Mouse (Mus musculus) neutrophil, adult 65 days (primary cell): ENCODE results near the gene Ppox. TPM values are rescaled to one million over a fixed set of nuclear protein-coding genes. Genes with fewer than 3 reads are reported as not detected.

Experiments
- total RNA-seq: library from RNA; stranded (reverse); gene quantifications from 2 replicates; pipeline ENCODE4 v1.2.4, GENCODE M21; 2023

Ppox gene
- total RNA-seq = 64.8 and 86.5 TPM in 2 replicates

DNA sequence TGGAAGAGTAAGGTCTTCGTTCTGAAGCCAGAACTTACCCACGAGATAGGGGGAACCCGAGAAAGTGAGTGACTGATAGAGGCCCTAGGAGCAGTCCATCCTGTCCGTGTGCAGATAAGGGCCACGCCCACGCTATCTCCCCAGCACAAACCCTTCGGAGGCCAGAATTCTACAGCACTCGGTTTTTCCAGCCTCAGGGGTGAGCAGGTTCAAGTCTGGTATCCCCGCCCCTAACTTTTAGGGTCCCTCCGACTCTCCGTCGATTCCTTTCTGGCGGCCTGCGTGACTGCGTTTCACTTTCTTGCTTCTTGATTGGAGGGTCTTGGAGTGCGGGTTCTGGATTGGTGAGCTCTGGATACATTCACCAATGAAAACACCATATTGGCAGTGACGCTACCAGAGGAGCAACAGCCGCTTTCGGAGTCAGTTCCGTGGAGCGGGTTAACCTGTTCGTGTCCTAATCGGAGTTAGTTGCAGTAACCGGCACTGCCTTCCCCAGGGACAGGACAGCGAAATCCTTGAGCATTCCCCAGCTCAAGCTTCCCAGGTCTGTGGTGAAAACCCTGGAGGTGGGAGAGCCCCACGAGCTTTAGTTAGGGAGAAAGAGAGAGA is at the start of gene Ppox:
Gene Ppox, minus strand, starts transcription at position 271 of the 612 bp plus-strand sequence.

DNA sequence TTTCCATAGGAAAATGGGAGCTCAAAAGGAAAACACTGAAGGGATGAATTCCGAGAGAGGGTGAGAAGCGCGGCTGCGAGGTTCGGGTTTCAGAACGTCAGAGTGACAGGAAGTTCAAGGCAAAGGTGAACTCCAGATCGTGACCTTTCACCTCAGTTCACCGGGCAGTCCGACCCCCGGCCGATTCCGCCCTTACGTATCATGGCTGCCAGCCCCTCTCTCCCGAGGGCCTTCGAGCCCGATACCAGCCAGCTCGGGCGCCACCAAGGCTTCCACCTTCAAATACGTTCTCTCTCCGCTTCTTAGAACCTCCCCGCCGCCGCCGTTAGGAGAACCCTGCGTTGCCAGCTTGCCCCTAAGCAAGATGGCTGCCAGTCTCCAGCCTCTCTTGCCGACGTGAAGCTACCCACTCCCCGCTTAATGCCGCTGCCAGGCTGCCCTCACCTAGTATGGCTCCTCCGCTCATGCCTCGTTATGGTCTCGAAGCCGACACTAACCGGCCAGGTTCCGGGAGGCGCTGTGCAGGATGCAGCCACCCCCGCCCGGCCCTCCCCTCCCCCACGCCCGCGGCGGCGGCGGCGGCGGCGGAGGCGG is 48.0 kb upstream of the Ppox start, which contains the start of gene Dedd:
Gene Dedd, plus strand, starts transcription at position 307 of the 594 bp plus-strand sequence.

DNA sequence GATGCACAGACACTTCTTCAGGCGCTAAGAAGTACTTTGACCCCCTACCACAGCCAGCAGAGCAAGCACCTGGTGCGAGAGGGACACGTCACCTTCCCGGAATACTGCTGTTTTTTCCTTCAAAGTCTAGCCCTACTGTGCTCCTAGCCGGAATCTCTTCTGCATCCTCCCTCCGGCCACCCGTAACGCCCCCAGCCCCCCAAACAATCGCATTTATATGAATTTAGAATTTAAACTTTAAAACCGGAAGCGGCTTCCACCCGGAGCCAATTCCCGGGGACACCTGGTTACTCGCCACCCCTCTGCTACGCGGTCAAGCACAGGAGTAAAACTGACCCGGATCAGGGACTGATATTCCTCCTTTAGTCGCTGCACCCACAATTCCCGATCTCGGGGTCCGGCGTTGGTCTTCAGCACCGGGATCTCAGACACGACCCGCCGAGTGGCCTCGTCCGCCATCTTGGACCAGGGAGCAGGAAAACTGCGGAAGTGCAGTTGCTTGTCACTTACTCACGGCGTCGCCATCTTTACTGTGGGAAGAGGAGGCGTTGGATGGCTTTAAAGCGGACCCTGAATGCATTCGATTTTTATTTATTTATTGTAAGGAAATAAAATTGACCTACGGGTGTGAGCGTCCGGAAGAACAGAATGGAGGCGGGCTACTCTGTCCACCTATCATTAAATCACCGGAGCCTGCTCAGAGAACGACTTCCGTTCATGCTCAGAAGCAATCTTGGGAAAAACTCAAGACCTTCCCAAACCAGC is 13.5 kb upstream of the Ppox start, which contains the start of gene Ufc1:
Gene Ufc1, minus strand, starts transcription at position 727 of the 765 bp plus-strand sequence.

DNA sequence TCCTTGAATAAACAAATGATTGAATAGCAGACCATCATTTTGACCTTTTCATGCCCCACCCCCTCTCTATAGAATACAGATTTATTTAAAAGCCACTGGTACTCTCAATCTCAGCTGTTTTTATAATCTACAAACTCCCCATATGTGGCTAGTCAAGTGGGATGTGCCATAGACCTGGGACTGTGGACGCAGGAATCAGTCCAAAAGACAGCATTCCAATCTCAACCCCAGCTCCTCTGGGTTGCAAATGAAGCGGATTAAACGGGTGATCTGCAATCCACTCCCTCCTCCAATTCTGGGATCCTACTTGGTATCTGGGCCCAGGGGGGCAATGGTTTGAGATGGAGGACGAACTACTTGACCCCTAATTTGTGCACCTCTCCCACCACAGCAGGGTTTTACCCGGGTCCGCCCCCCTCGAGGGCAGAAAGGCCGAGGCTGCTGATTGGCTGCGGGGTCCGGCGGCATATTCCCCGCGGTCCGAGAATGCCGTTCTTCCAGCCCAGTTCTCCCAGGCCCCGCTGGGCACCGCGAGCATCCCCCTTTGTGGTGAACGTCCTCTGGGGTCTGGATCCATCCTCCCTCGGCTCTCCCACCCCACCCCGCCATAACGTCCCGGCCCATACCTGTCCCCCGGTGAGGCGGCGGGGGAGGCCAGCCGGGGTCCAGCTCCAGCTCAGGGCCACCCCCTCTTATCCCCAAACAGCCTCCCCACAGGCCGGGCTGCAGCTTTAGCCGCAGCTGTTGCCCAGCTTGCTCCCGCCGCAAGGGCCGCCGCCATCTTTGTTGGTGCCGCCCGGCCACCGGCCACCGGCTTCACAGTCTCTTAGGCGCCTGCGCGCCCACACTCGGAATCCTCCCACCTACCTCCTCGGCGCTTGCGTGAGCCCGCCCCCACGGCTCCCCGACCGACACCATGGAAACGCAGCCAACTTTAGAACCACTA is 6.4 kb upstream of the Ppox start, which contains the start of gene Usp21:
Gene Usp21, minus strand, starts transcription at position 856 of the 946 bp plus-strand sequence.

DNA sequence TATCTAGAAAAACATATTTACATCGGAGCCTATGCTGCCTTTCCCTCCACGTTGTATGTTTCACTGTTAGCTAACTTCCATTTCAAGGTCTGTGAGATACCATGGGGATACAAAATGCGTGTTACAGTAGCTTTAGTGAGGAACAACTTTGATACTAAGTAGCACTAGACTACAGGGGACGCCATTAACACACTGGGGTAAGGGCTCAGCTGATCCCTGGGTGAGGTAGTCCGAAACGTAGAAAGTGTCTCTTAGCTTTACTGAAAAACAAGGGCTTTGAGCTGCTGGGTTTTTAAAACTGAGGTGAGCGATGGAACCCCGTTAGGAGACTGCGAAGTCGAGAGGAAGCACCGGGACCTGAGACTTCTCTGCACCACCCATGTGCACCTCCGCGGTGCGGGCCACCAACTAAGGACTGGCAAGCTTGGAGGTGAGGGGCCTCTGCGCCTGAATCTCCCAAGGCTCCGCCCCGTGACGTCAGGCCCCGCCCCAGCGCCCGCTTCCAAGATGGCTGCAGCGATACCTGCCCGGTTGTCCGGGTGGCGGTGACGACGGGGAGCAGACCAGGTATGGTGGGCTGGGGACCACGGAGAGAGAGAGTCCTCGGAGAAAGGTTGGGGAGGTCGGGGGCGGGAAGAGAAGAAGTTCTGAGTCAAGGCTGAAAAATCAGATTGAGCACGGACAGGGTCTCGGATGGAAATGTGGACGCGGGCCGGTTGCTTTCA is 11.0 kb downstream of the Ppox start, which contains the start of gene B4galt3:
Gene B4galt3, plus strand, starts transcription at position 481 of the 725 bp plus-strand sequence.

DNA sequence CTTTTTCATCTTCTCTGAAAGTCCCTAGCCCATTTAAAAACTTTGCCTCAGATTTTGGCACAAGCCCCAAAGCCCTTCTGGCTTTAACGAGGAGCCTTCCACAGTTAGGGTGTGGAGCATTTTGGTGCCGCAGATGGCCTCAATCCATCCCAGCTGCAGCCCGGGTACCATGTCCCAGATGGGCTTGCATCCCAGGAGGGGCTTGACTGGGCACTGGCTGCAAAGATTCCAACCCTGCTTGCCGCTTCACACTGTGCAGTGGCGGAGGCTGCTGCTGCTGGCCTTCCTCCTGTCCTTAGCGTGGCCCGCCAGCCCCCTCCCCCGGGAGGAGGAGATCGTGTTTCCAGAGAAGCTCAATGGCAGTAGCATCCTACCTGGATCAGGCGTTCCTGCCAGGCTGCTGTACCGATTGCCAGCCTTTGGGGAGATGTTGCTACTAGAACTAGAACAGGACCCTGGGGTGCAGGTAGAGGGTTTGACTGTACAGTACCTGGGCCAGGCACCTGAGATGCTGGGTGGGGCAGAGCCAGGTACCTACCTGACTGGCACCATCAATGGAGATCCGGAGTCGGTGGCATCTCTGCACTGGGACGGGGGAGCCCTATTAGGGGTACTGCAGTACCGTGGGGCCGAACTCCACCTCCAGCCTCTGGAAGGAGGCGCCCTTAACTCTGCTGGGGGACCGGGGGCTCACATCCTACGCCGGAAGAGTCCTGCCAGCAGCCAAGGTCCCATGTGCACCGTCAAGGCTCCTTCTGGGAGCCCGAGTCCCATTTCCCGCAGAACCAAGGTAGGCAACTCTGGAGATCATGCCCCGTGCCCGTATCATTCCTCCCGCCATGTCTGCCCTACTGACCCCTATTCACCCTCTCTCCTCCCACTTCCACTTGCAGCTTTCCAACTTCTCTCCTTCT is 30.0 kb downstream of the Ppox start, which contains the start of gene Ndufs2:
Gene Ndufs2, minus strand, starts transcription at position 709 of the 914 bp plus-strand sequence.

DNA sequence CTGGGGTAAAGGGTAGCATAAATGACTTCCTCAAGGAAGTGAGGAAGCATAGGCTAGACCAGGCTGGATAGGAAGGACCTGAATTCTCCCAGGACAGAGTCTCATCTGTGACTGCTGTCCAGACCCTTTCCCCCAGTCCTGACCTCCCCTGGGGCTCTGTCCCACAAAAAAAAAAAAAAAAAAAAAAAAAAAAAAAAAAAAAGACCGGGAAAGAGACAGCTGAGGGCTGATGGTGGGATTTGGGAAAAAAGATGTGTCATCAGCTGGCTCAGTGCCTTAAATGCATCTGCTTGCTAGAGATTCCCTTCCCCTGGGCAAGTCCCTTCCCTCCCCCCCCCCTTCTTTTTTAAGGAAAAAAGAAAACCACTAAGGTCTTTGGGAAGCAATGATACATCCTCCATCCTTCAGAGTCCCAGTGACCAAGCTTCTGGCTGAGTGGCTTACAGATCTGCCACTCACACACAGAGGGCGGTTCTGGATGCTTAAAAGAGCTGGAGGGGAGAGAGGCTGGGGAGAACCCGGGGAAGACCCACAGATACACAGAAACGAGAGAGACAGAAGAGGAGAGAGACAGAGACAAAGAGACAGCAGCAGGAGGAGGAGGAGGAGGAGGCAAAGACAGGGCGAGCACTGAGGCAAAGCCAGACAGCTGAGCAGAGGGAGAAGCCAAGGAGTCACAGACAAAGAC is 30.9 kb downstream of the Ppox start, which contains the start of gene Adamts4:
Gene Adamts4, plus strand, starts transcription at position 509 of the 688 bp plus-strand sequence.

DNA sequence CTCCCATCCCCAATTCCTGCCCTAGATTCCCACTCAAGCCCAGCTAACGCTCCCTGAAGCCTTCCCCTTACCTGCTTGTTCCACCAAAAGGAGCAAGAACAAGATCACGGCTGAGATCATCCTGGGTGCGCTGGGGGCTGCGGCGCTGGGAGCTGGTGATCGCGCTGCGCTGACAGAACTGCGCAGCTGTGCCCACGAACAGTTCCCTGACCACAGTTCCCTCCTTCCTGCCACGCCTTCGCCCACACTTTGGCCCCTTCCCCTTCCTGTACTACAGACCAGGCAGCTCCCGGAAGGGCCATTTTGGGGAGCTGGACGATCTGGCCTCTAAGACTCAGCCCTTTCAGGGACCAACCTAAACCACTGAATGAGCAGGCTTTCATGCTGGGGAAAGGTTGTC is 46.9 kb downstream of the Ppox start, which contains the start of gene Fcer1g:
Gene Fcer1g, minus strand, starts transcription at position 240 of the 400 bp plus-strand sequence.

Other genes starting within 250 kb of the Ppox start
- 422 and 510 TPM in 2 replicates for gene Fcgr3, start 216.3 kb downstream of the Ppox start, total RNA-seq
- gene Cfap126, start 167.3 kb downstream of the Ppox start, total RNA-seq = 0.91 TPM in 1 of 2 replicates, not detected in the other
- gene Sdhc, start 130.6 kb downstream of the Ppox start, total RNA-seq = 70.1 and 76.7 TPM in 2 replicates
- gene Mpz, start 130.5 kb downstream of the Ppox start, total RNA-seq = not detected in 2 replicates
- gene Pcp4l1, start 84.9 kb downstream of the Ppox start, total RNA-seq = 0.25 and 0.38 TPM in 2 replicates
- not detected in 2 replicates for gene Nr1i3, start 67.2 kb downstream of the Ppox start, total RNA-seq
- gene Tomm40l, start 58.7 kb downstream of the Ppox start, total RNA-seq = 7.2 and 11.8 TPM in 2 replicates
- gene Apoa2, start 56.1 kb downstream of the Ppox start, total RNA-seq = not detected in 2 replicates
- 1,184 and 1,203 TPM in 2 replicates for gene Fcer1g, start 46.8 kb downstream of the Ppox start, total RNA-seq
- not detected in 2 replicates for gene Adamts4, start 30.8 kb downstream of the Ppox start, total RNA-seq
- gene Ndufs2, start 29.8 kb downstream of the Ppox start, total RNA-seq = 68.8 and 134 TPM in 2 replicates
- 115 and 168 TPM in 2 replicates for gene B4galt3, start 10.9 kb downstream of the Ppox start, total RNA-seq
- 27.7 and 31.0 TPM in 2 replicates for gene Usp21, start 6.8 kb upstream of the Ppox start, total RNA-seq
- gene Ufc1, start 13.8 kb upstream of the Ppox start, total RNA-seq = 40.6 and 41.8 TPM in 2 replicates
- gene Dedd, start 48.0 kb upstream of the Ppox start, total RNA-seq = 17.9 and 25.5 TPM in 2 replicates
- gene Nit1, start 64.5 kb upstream of the Ppox start, total RNA-seq = 15.9 and 16.3 TPM in 2 replicates
- 39.2 and 40.6 TPM in 2 replicates for gene Pfdn2, start 64.5 kb upstream of the Ppox start, total RNA-seq
- not detected in 2 replicates for gene Klhdc9, start 79.6 kb upstream of the Ppox start, total RNA-seq
- gene Nectin4, start 88.9 kb upstream of the Ppox start, total RNA-seq = 1.1 and 1.6 TPM in 2 replicates
- gene Arhgap30, start 107.8 kb upstream of the Ppox start, total RNA-seq = 268 and 358 TPM in 2 replicates
- gene Usf1, start 130.1 kb upstream of the Ppox start, total RNA-seq = 111 and 118 TPM in 2 replicates
- gene Tstd1, start 137.7 kb upstream of the Ppox start, total RNA-seq = 1.6 and 2.3 TPM in 2 replicates
- 1.2 TPM in 2 replicates for gene F11r, start 156.3 kb upstream of the Ppox start, total RNA-seq
- gene Alyref2, start 222.3 kb upstream of the Ppox start, total RNA-seq = 6.1 and 6.8 TPM in 2 replicates